Mouse (Mus musculus) megakaryocyte, embryonic 14.5 days (primary cell): Measurements from ENCODE around the gene Gm5728. TPM values are rescaled to one million over a fixed set of nuclear protein-coding genes. Genes with fewer than 3 reads are reported as not detected.
"Not testable (repeated sequence)": the region's sequence is repeated elsewhere in the genome, so short reads cannot be mapped to it uniquely, and the experiment has no call there.

Experiments
- H3K27me3 ChIP-seq: replicated peaks from 2 replicates; pipeline ENCODE3; 2012; ENCODE audit warnings: inconsistent platforms
- H3K36me3 ChIP-seq: replicated peaks from 2 replicates; pipeline ENCODE3; 2012; ENCODE audit warnings: low read length, inconsistent platforms, mixed read lengths
- H3K4me1 ChIP-seq: 2 replicates; pipeline ENCODE4 v1.6.1; 2012; ENCODE audit warnings: inconsistent platforms
- H3K4me3 ChIP-seq: replicated peaks from 2 replicates; pipeline ENCODE3; 2012; ENCODE audit warnings: moderate library complexity, mild to moderate bottlenecking, inconsistent platforms
- H3K9me3 ChIP-seq: 2 replicates; pipeline ENCODE4 v1.6.1; 2012; ENCODE audit warnings: inconsistent platforms
- polyA plus RNA-seq: library from polyadenylated mRNA; stranded (reverse); fragments of >175 nt; gene quantifications from 2 replicates; pipeline ENCODE4 v1.2.3, GENCODE M21; 2012; ENCODE audit warnings: low replicate concordance; ENCODE audit not compliant: insufficient read depth

Gene Gm5728
- not detected in 2 replicates for polyA plus RNA-seq

DNA sequence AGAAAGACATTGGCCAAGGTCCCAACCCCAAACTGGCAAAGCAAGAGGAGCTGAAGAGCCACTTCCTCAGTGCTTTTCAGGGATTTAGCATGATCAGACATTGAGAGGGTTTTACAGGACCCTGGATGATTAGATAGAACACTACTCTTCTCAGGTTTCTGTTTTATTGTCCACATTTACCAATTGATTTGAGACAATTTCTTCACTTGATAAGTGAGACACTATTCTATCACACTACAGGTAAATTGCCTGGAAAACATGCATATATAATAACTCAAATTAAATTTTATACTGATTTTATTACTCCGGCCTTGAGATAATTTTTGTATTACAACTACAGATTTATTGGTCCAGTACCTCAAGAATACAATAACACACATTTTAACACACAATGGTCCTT, at the start of gene Gm5728:
Gene Gm5728, minus strand, starts transcription at position 101 of the 400 bp plus-strand sequence.
- not testable (repeated sequence) for H3K4me3 ChIP-seq, H3K9me3 ChIP-seq, H3K27me3 ChIP-seq, H3K36me3 ChIP-seq, H3K4me1 ChIP-seq

DNA sequence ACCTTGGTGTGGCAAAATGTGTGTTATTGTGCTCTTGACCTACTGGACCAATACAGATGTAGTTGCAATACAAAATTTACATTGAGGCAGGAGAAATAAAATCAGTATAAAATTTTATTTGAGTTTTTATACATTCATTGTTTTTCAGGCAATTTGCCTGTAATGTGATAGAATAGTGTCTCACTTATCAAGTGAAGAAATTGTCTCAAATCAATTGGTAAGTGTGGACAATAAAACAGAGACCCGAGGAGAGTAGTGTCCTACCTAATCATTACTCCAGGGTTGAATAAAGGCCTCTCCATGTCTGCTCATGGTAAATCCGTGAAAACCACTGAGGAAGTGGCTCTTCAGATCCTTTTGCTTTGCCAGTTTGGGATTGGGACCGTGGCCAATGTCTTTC, 42.4 kb upstream of the Gm5728 start, which contains the start of gene Vmn1r100:
Gene Vmn1r100, plus strand, starts transcription at position 301 of the 400 bp plus-strand sequence.
- not testable (repeated sequence) for H3K9me3 ChIP-seq, H3K4me3 ChIP-seq, H3K27me3 ChIP-seq, H3K4me1 ChIP-seq, H3K36me3 ChIP-seq

DNA sequence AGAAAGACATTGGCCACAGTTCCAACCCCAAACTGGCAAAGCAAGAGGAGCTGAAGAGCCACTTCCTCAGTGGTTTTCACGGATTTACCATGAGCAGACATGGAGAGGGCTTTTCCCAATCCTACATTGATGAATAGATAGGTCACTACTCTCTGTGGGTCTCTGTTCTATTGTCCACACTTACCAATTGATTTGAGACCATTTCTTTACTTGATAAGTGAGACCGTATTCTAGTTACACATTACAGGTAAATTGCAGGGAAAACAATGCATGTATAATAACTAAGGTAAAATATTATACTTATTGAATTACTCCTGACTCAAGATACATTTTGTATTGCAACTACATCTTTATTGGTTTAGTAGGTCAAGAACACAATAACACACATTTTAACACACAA, 41.2 kb downstream of the Gm5728 start, which contains the start of gene Gm4133:
Gene Gm4133, minus strand, starts transcription at position 101 of the 400 bp plus-strand sequence.
- not testable (repeated sequence) for H3K36me3 ChIP-seq, H3K9me3 ChIP-seq, H3K4me1 ChIP-seq, H3K4me3 ChIP-seq, H3K27me3 ChIP-seq

Other genes with a start within 250 kb of the Gm5728 start
- gene Vmn1r93, start 236.3 kb downstream of the Gm5728 start, polyA plus RNA-seq = not detected in 2 replicates
- not detected in 2 replicates for gene Vmn1r94, start 207.0 kb downstream of the Gm5728 start, polyA plus RNA-seq
- gene Vmn1r95, start 181.7 kb downstream of the Gm5728 start, polyA plus RNA-seq = not detected in 2 replicates
- gene Gm6164, start 169.8 kb downstream of the Gm5728 start, polyA plus RNA-seq = not detected in 2 replicates
- not detected in 2 replicates for gene Gm4498, start 141.6 kb downstream of the Gm5728 start, polyA plus RNA-seq
- gene Gm5890, start 112.6 kb downstream of the Gm5728 start, polyA plus RNA-seq = not detected in 2 replicates
- gene Gm4133, start 41.3 kb downstream of the Gm5728 start, polyA plus RNA-seq = not detected in 2 replicates
- not detected in 2 replicates for gene Vmn1r100, start 42.5 kb upstream of the Gm5728 start, polyA plus RNA-seq
- gene Vmn1r101, start 67.2 kb upstream of the Gm5728 start, polyA plus RNA-seq = not detected in 2 replicates
- not detected in 2 replicates for gene Gm10670, start 99.5 kb upstream of the Gm5728 start, polyA plus RNA-seq
- gene Vmn1r103, start 135.1 kb upstream of the Gm5728 start, polyA plus RNA-seq = not detected in 2 replicates
- gene Vmn1r104, start 158.4 kb upstream of the Gm5728 start, polyA plus RNA-seq = not detected in 2 replicates
- not detected in 2 replicates for gene Gm5726, start 170.3 kb upstream of the Gm5728 start, polyA plus RNA-seq
- gene Gm4141, start 200.8 kb upstream of the Gm5728 start, polyA plus RNA-seq = not detected in 2 replicates
- not detected in 2 replicates for gene Gm4513, start 223.6 kb upstream of the Gm5728 start, polyA plus RNA-seq